Mouse (Mus musculus) CH12.LX (cell line): ENCODE results near the gene Hist1h4h. TPM values are rescaled to one million over a fixed set of nuclear protein-coding genes. Genes with fewer than 3 reads are reported as not detected.

Source experiments
- DNase-seq: peaks from one replicate; pipeline ENCODE4 v3.0.0-alpha.2; 2013; ENCODE audit errors: extremely low read depth
- H3K27ac ChIP-seq: 2 replicates; pipeline ENCODE4 v1.5.1; 2012; ENCODE audit warnings: low read depth, mild to moderate bottlenecking, control low read depth, moderate library complexity; ENCODE audit not compliant: insufficient read depth
- H3K27me3 ChIP-seq: replicated peaks from 2 replicates; pipeline ENCODE3; 2012; ENCODE audit warnings: inconsistent platforms
- H3K36me3 ChIP-seq, 2 experiments: replicated peaks in 1 of 2; 2 replicates each; pipeline versions ENCODE3 to v1.6.1; 2012; ENCODE audit warnings: inconsistent platforms in 1 of 2, low read length in 1 of 2, mild to moderate bottlenecking in 1 of 2, mixed read lengths in 1 of 2, moderate library complexity in 1 of 2; ENCODE audit not compliant: control insufficient read depth in 1 of 2, insufficient read depth in 1 of 2
- H3K4me1 ChIP-seq, 2 experiments: 2 replicates each; pipeline ENCODE4 v1.6.1; 2012; ENCODE audit warnings: inconsistent platforms in 1 of 2, moderate library complexity in 1 of 2; ENCODE audit not compliant: insufficient read depth in 2 of 2, control insufficient read depth in 1 of 2
- H3K4me2 ChIP-seq: 2 replicates; pipeline ENCODE4 v1.6.1; 2012; ENCODE audit warnings: low read depth, mild to moderate bottlenecking, control low read depth; ENCODE audit not compliant: poor library complexity, insufficient read depth, severe bottlenecking
- H3K4me3 ChIP-seq, 3 experiments: fragments of 150-350 bp in 1 of 3; sonication (generic) in 1 of 3; replicated peaks in 1 of 3; 2 replicates each; pipeline versions ENCODE3 to v1.5.1; 2011 to 2012; ENCODE audit warnings: low read depth in 2 of 3, low read length in 2 of 3, mild to moderate bottlenecking in 2 of 3, moderate library complexity in 2 of 3, control low read depth in 1 of 3, improper control_type of control experiment in 1 of 3, inconsistent platforms in 1 of 3, mixed read lengths in 1 of 3; ENCODE audit not compliant: poor library complexity in 1 of 3
- H3K79me2 ChIP-seq: replicated peaks from 2 replicates; pipeline ENCODE4 v1.6.1; 2012; ENCODE audit warnings: mild to moderate bottlenecking, moderate library complexity; ENCODE audit not compliant: control insufficient read depth, poor library complexity, insufficient read depth, severe bottlenecking; ENCODE audit errors: extremely low read depth
- H3K9ac ChIP-seq: 2 replicates; pipeline ENCODE4 v1.6.1; 2012; ENCODE audit warnings: low read depth, mild to moderate bottlenecking, control low read depth, moderate library complexity; ENCODE audit not compliant: insufficient read depth
- H3K9me3 ChIP-seq: replicated peaks from 2 replicates; pipeline ENCODE3; 2012; ENCODE audit warnings: low read length, inconsistent platforms, mixed read lengths
- BHLHE40 ChIP-seq: IDR thresholded peaks from 2 replicates; pipeline ENCODE4 v1.6.1; 2011; ENCODE audit warnings: mild to moderate bottlenecking, low read depth, low read length, improper control_type of control experiment
- CTCF ChIP-seq, 2 experiments: IDR thresholded peaks in 1 of 2; conservative IDR thresholded peaks in 1 of 2; 2 replicates each; pipeline ENCODE4 v1.5.1; 2011 to 2012; ENCODE audit warnings: low read depth in 2 of 2, low read length in 2 of 2, improper control_type of control experiment in 1 of 2, inconsistent platforms in 1 of 2, mild to moderate bottlenecking in 1 of 2, moderate library complexity in 1 of 2
- E2F4 ChIP-seq: IDR thresholded peaks from 2 replicates; pipeline ENCODE4 v1.6.1; 2011; ENCODE audit warnings: low read depth, low read length, improper control_type of control experiment; ENCODE audit not compliant: insufficient replicate concordance
- EP300 ChIP-seq: IDR thresholded peaks from 2 replicates; pipeline ENCODE4 v1.6.1; 2011; ENCODE audit warnings: low read length, improper control_type of control experiment
- ETS1 ChIP-seq: conservative IDR thresholded peaks from 2 replicates; pipeline ENCODE4 v1.6.1; 2012; ENCODE audit warnings: low read depth, mild to moderate bottlenecking, inconsistent platforms, low read length, improper control_type of control experiment, moderate library complexity
- GABPA ChIP-seq: IDR thresholded peaks from 2 replicates; pipeline ENCODE4 v1.6.1; 2012; ENCODE audit warnings: low read depth, low read length, improper control_type of control experiment, inconsistent platforms; ENCODE audit not compliant: insufficient replicate concordance
- HCFC1 ChIP-seq: IDR thresholded peaks from 2 replicates; pipeline ENCODE4 v1.6.1; 2012; ENCODE audit warnings: low read depth, mild to moderate bottlenecking, inconsistent platforms, low read length, improper control_type of control experiment
- IRF4 ChIP-seq: IDR thresholded peaks from 2 replicates; pipeline ENCODE4 v1.6.1; 2014; ENCODE audit warnings: low read depth, mild to moderate bottlenecking, inconsistent platforms, low read length, improper control_type of control experiment
- JUN ChIP-seq: IDR thresholded peaks from 2 replicates; pipeline ENCODE4 v1.6.1; 2011; ENCODE audit warnings: low read depth, mild to moderate bottlenecking, low read length, improper control_type of control experiment, moderate library complexity; ENCODE audit not compliant: insufficient read depth
- JUND ChIP-seq: conservative IDR thresholded peaks from 2 replicates; pipeline ENCODE4 v1.6.1; 2011; ENCODE audit warnings: low read depth, low read length, improper control_type of control experiment
- MAZ ChIP-seq: IDR thresholded peaks from 2 replicates; pipeline ENCODE4 v1.6.1; 2012; ENCODE audit warnings: low read depth, mild to moderate bottlenecking, inconsistent platforms, low read length, improper control_type of control experiment, moderate library complexity
- MXI1 ChIP-seq: IDR thresholded peaks from 2 replicates; pipeline ENCODE4 v1.6.1; 2011; ENCODE audit warnings: mild to moderate bottlenecking, low read depth, low read length, improper control_type of control experiment
- MYC ChIP-seq: IDR thresholded peaks from 2 replicates; pipeline ENCODE4 v1.6.1; 2011; ENCODE audit warnings: low read depth, mild to moderate bottlenecking, improper control_type of control experiment, low read length
- POLR2AphosphoS2 ChIP-seq: IDR thresholded peaks from 2 replicates; pipeline ENCODE4 v1.6.1; 2011; ENCODE audit warnings: low read depth, low read length, improper control_type of control experiment
- RAD21 ChIP-seq: IDR thresholded peaks from 2 replicates; pipeline ENCODE4 v1.6.1; 2011; ENCODE audit warnings: low read depth, mild to moderate bottlenecking, low read length, improper control_type of control experiment, moderate library complexity
- RCOR1 ChIP-seq: conservative IDR thresholded peaks from 2 replicates; pipeline ENCODE4 v1.6.1; 2012; ENCODE audit warnings: low read depth, mild to moderate bottlenecking, inconsistent platforms, low read length, improper control_type of control experiment
- SIN3A ChIP-seq: IDR thresholded peaks from 2 replicates; pipeline ENCODE4 v1.6.1; 2012; ENCODE audit warnings: low read length, improper control_type of control experiment, inconsistent platforms
- SMC3 ChIP-seq: IDR thresholded peaks from 2 replicates; pipeline ENCODE4 v1.6.1; 2011; ENCODE audit warnings: low read depth, low read length, improper control_type of control experiment
- TBP ChIP-seq: conservative IDR thresholded peaks from 2 replicates; pipeline ENCODE4 v1.6.1; 2011; ENCODE audit warnings: low read depth, low read length, improper control_type of control experiment
- TCF12 ChIP-seq: IDR thresholded peaks from 2 replicates; pipeline ENCODE4 v1.6.1; 2014; ENCODE audit warnings: low read depth, mild to moderate bottlenecking, inconsistent platforms, low read length, improper control_type of control experiment
- UBTF ChIP-seq: IDR thresholded peaks from 2 replicates; pipeline ENCODE4 v1.6.1; 2012; ENCODE audit warnings: low read depth, mild to moderate bottlenecking, inconsistent platforms, low read length, improper control_type of control experiment, moderate library complexity
- ZKSCAN1 ChIP-seq: IDR thresholded peaks from 2 replicates; pipeline ENCODE4 v1.6.1; 2012; ENCODE audit warnings: low read depth, inconsistent platforms, low read length, improper control_type of control experiment, borderline replicate concordance
- ZNF384 ChIP-seq: IDR thresholded peaks from 2 replicates; pipeline ENCODE4 v1.6.1; 2012; ENCODE audit warnings: low read depth, low read length, improper control_type of control experiment, inconsistent platforms
- dilution Hi-C: fragments of 300-500 bp; cut with MboI; formaldehyde crosslinking; loops from 2 replicates; pipeline ENCODE4 v1.14.3; 2020; ENCODE audit warnings: low sequenced_read_pairs; ENCODE audit not compliant: extremely low pct_unique_long_range_greater_than_20kb, extremely low pct_ligation_motif_present
- in situ Hi-C: fragments of 300-500 bp; cut with MboI; formaldehyde crosslinking; loops from 3 replicates; pipeline ENCODE4 v1.14.3; 2019; ENCODE audit warnings: low sequenced_read_pairs, low pct_ligation_motif_present, low pct_unique_long_range_greater_than_20kb, mixed read lengths
- polyA plus RNA-seq: library from polyadenylated mRNA; unstranded; fragments of >175 nt; gene quantifications from 2 replicates; pipeline ENCODE4 v1.2.1, GENCODE M21; 2012; ENCODE audit warnings: low read depth; ENCODE audit not compliant: insufficient read length
- total RNA-seq, 2 experiments: library from RNA; depleted of rRNA; stranded (reverse); fragments of 300-350 nt in 1 of 2; fragments of >200 nt in 1 of 2; gene quantifications; 2 replicates each; pipeline ENCODE4 v1.2.3; 2012 to 2014

The Hist1h4h gene
- total and polyA plus RNA-seq, 3 experiments = 5.5 to 4,957 (median 19.4) TPM

- Histone ChIP-seq H3K79me2 (no peaks in the 10 kb centered on the region), H3K9me3 (no peaks in the 10 kb centered on the region), H3K4me3 (no peak overlapping the region), H3K27ac (no peak overlapping the region), H3K4me1 (peaks cover 0 to 10% of the 10 kb centered on the region in 2 experiments; a peak in 2 of 4 replicates), H3K36me3 (peaks cover 0 to 10% of the 10 kb centered on the region in 2 experiments), H3K4me2 (no peak overlapping the region), H3K27me3 (peaks cover 2% of the 10 kb centered on the region), H3K9ac (no peak overlapping the region)
- DNase-seq = no peak
- TF ChIP-seq SMC3 (no peak), GABPA (no peak), RAD21 (no peak), TBP (no peak), MXI1 (no peak), ZKSCAN1 (no peak), HCFC1 (no peak), EP300 (no peak), MAZ (no peak), SIN3A (no peak), IRF4 (no peak), E2F4 (no peak), MYC (no peak), POLR2AphosphoS2 (no peak), UBTF (no peak), TCF12 (no peak), JUND (no peak), ETS1 (no peak)
- dilution Hi-C loops (no loop called here), in situ Hi-C loops (no loop called here)
Observed at GRCm38 (mm10) chr13:23490863-23491262, 40.0 kb upstream of the Hist1h4h start.

- Histone ChIP-seq H3K36me3 (peaks cover 0 to 6% of the 10 kb centered on the region in 2 experiments), H3K27me3 (peaks cover 2% of the 10 kb centered on the region), H3K4me3 (no peak overlapping the region), H3K4me1 (peaks cover 0 to 10% of the 10 kb centered on the region in 2 experiments; a peak in 2 of 4 replicates), H3K9me3 (peaks cover 2% of the 10 kb centered on the region), H3K4me2 (no peak overlapping the region), H3K27ac (no peak overlapping the region), H3K9ac (no peak overlapping the region), H3K79me2 (no peaks in the 10 kb centered on the region)
- dilution Hi-C loops = no loop called here
- TF ChIP-seq ZNF384 (no peak), JUN (no peak), RAD21 (no peak), HCFC1 (no peak), BHLHE40 (no peak), RCOR1 (no peak), CTCF (conservative IDR thresholded peaks at IDR 0.05 in 1 of 2, IDR thresholded peaks at IDR 0.05 in 1 of 2; ENCODE audit: low read depth in 2 of 2, low read length in 2 of 2) (no peak), POLR2AphosphoS2 (no peak), MXI1 (no peak)
- DNase-seq = no peak
- in situ Hi-C loops = no loop called here
Observed at GRCm38 (mm10) chr13:23491263-23491662, 39.6 kb upstream of the Hist1h4h start.
